Mouse (Mus musculus) forebrain, embryonic 11.5 days (tissue): ENCODE data around the gene Appl2. TPM values are rescaled to one million over a fixed set of nuclear protein-coding genes. Genes with fewer than 3 reads are reported as not detected.

Experiments used
- ATAC-seq: fragments of 200-750 bp; cut with Nextera tagmentation; replicated peaks from 2 replicates; pipeline ENCODE4 v1.8.0; 2017; ENCODE audit warnings: moderate TSS enrichment; ENCODE audit not compliant: low FRiP score
- DNase-seq: peaks from one replicate; pipeline ENCODE4 v3.0.0-alpha.2; 2017; ENCODE audit warnings: low spot score
- H3K27ac ChIP-seq: fragments of 300-500 bp; sonication (generic); 2 replicates; pipeline ENCODE4 v1.5.1; 2014; ENCODE audit warnings: low read depth, low read length
- H3K27me3 ChIP-seq: fragments of 300-500 bp; sonication (generic); 2 replicates; pipeline ENCODE4 v1.6.1; 2014; ENCODE audit warnings: mild to moderate bottlenecking, low read length, mixed read lengths; ENCODE audit not compliant: control insufficient read depth, insufficient read depth
- H3K36me3 ChIP-seq: fragments of 300-500 bp; sonication (generic); 2 replicates; pipeline ENCODE4 v1.6.1; 2014; ENCODE audit warnings: mild to moderate bottlenecking, low read length, moderate library complexity, mixed read lengths; ENCODE audit not compliant: control insufficient read depth, insufficient read depth
- H3K4me1 ChIP-seq: fragments of 300-500 bp; sonication (generic); replicated peaks from 2 replicates; pipeline ENCODE4 v1.6.1; 2014; ENCODE audit warnings: low read length, mixed read lengths; ENCODE audit not compliant: control insufficient read depth, insufficient read depth
- H3K4me2 ChIP-seq: fragments of 300-500 bp; sonication (generic); 2 replicates; pipeline ENCODE4 v1.6.1; 2014; ENCODE audit warnings: low read depth, mild to moderate bottlenecking, low read length, moderate library complexity, mixed read lengths; ENCODE audit not compliant: severe bottlenecking
- H3K4me3 ChIP-seq: fragments of 300-500 bp; sonication (generic); 2 replicates; pipeline ENCODE4 v1.5.1; 2014; ENCODE audit warnings: low read depth, low read length
- H3K9ac ChIP-seq: fragments of 300-500 bp; sonication (generic); 2 replicates; pipeline ENCODE4 v1.6.1; 2014; ENCODE audit warnings: low read length
- H3K9me3 ChIP-seq: fragments of 300-500 bp; sonication (generic); 2 replicates; pipeline ENCODE4 v1.6.1; 2016; ENCODE audit warnings: low read length, mixed read lengths; ENCODE audit not compliant: control insufficient read depth
- WGBS: fragments of 180-500 bp; shearing (Covaris S2); extraction: QIAGEN DNeasy Blood & Tissue Kit; methylation state at CpG from one replicate; pipeline ENCODE4 v1.1.7; 2014; 5-methylcytosine and 5-hydroxymethylcytosine counted together
- polyA plus RNA-seq: library from polyadenylated mRNA; unstranded; fragments of >200 nt; fragmentation: Nextera tagmentation; extraction: Ambion mirVana; gene quantifications from 2 replicates; pipeline ENCODE4 v1.2.1, GENCODE M21; 2014

The Appl2 gene
- polyA plus RNA-seq, 1 experiment from 2014 or later, result 42.0 TPM

- H3K27ac ChIP-seq, result no peak overlapping the region
- H3K4me1 ChIP-seq, result no peaks in the 10 kb centered on the region; the same call in 1 of the 2 replicates
- ATAC-seq (no peak), DNase-seq (no peak)
- no peak overlapping the region for H3K9ac ChIP-seq
- H3K4me2 ChIP-seq, result no peak overlapping the region
- no peaks in the 10 kb centered on the region for H3K27me3 ChIP-seq
- 68% methylated on average over 10 of the region's 10 CpGs for WGBS
- H3K4me3 ChIP-seq, result no peak overlapping the region
- H3K9me3 ChIP-seq, result no peaks in the 10 kb centered on the region
- H3K36me3 ChIP-seq, result no peaks in the 10 kb centered on the region
Observed at GRCm38 (mm10) chr10:83639881-83640386, 8.6 kb downstream of the Appl2 start.

- Histone ChIP-seq H3K9ac (no peak overlapping the region), H3K4me1 (peaks cover 4% of the 10 kb centered on the region; the same call in 1 of the 2 replicates), H3K27ac (no peak overlapping the region), H3K4me3 (no peak overlapping the region), H3K9me3 (no peaks in the 10 kb centered on the region), H3K36me3 (no peaks in the 10 kb centered on the region), H3K4me2 (no peak overlapping the region), H3K27me3 (no peaks in the 10 kb centered on the region)
- ATAC-seq (no peak), DNase-seq (no peak)
- WGBS, result 71% methylated on average over 6 of the region's 6 CpGs
Observed at GRCm38 (mm10) chr10:83637295-83637694, 11.2 kb downstream of the Appl2 start.

GRCm38 (mm10) chr10:83636191-83636590 lies 12.3 kb downstream of the Appl2 start:
- Histone ChIP-seq H3K9me3 (no peaks in the 10 kb centered on the region), H3K36me3 (no peaks in the 10 kb centered on the region), H3K4me2 (no peak overlapping the region), H3K27me3 (no peaks in the 10 kb centered on the region), H3K27ac (no peak overlapping the region), H3K4me3 (no peak overlapping the region), H3K9ac (no peak overlapping the region), H3K4me1 (peaks cover 4% of the 10 kb centered on the region; the same call in 1 of the 2 replicates)
- 83% methylated on average over 2 of the region's 2 CpGs for WGBS
- DNase-seq, result no peak
- ATAC-seq, result no peak

- H3K4me1 ChIP-seq, result peaks cover 4% of the 10 kb centered on the region; the same call in 1 of the 2 replicates
- DNase-seq (no peak), ATAC-seq (no peak; the same call in 1 of the 2 replicates)
- H3K36me3 ChIP-seq, result no peaks in the 10 kb centered on the region
- H3K27me3 ChIP-seq, result no peaks in the 10 kb centered on the region
- no peak overlapping the region for H3K4me3 ChIP-seq
- H3K9me3 ChIP-seq, result no peaks in the 10 kb centered on the region
- H3K27ac ChIP-seq, result no peak overlapping the region
- no peak overlapping the region for H3K9ac ChIP-seq
- H3K4me2 ChIP-seq, result no peak overlapping the region
- 43% methylated on average over 5 of the region's 5 CpGs for WGBS
Observed at GRCm38 (mm10) chr10:83634461-83634860, 14.1 kb downstream of the Appl2 start.

- 77% methylated on average over 7 of the region's 7 CpGs for WGBS
- no peak overlapping the region for H3K4me3 ChIP-seq
- no peak overlapping the region for H3K9ac ChIP-seq
- no peaks in the 10 kb centered on the region; the same call in 1 of the 2 replicates for H3K36me3 ChIP-seq
- H3K4me2 ChIP-seq, result no peak overlapping the region
- no peak overlapping the region for H3K27ac ChIP-seq
- ATAC-seq (no peak), DNase-seq (no peak)
- peaks cover 4% of the 10 kb centered on the region; the same call in 1 of the 2 replicates for H3K4me1 ChIP-seq
- H3K9me3 ChIP-seq, result no peaks in the 10 kb centered on the region
- H3K27me3 ChIP-seq, result no peaks in the 10 kb centered on the region
Observed at GRCm38 (mm10) chr10:83632806-83633374, 15.6 kb downstream of the Appl2 start.

GRCm38 (mm10) chr10:83631775-83632174 lies 16.8 kb downstream of the Appl2 start:
- H3K27ac ChIP-seq, result no peak overlapping the region
- 93% methylated on average over 10 of the region's 10 CpGs for whole genome bisulfite sequencing

GRCm38 (mm10) chr10:83630899-83631298 lies 17.6 kb downstream of the Appl2 start:
- Histone ChIP-seq H3K4me1 (peaks cover 4% of the 10 kb centered on the region; the same call in 1 of the 2 replicates), H3K9me3 (no peaks in the 10 kb centered on the region), H3K27ac (no peak overlapping the region), H3K4me2 (no peak overlapping the region), H3K9ac (no peak overlapping the region), H3K4me3 (no peak overlapping the region), H3K36me3 (no peaks in the 10 kb centered on the region; the same call in 1 of the 2 replicates), H3K27me3 (no peaks in the 10 kb centered on the region)
- DNase-seq (no peak), ATAC-seq (no peak)
- WGBS, result 74% methylated on average over 3 of the region's 3 CpGs

More at GRCm38 (mm10) chr10:83631775-83632174, 16.8 kb downstream of the Appl2 start:
- no peak overlapping the region for H3K4me3 ChIP-seq
- no peak for DNase-seq
- no peak overlapping the region for H3K4me2 ChIP-seq
- no peaks in the 10 kb centered on the region for H3K9me3 ChIP-seq
- H3K36me3 ChIP-seq, result no peaks in the 10 kb centered on the region; the same call in 1 of the 2 replicates
- no peak for ATAC-seq
- H3K9ac ChIP-seq, result no peak overlapping the region
- peaks cover 4% of the 10 kb centered on the region; the same call in 1 of the 2 replicates for H3K4me1 ChIP-seq
- H3K27me3 ChIP-seq, result no peaks in the 10 kb centered on the region

GRCm38 (mm10) chr10:83629878-83630277 lies 18.7 kb downstream of the Appl2 start:
- no peak overlapping the region for H3K9ac ChIP-seq
- H3K4me3 ChIP-seq, result no peak overlapping the region
- H3K27me3 ChIP-seq, result no peaks in the 10 kb centered on the region
- ATAC-seq, result no peak
- H3K9me3 ChIP-seq, result no peaks in the 10 kb centered on the region
- no peak for DNase-seq
- no peaks in the 10 kb centered on the region; the same call in 1 of the 2 replicates for H3K36me3 ChIP-seq
- WGBS, result 91% methylated on average over 5 of the region's 5 CpGs
- peaks cover 3% of the 10 kb centered on the region; the same call in 1 of the 2 replicates for H3K4me1 ChIP-seq
- H3K27ac ChIP-seq, result no peak overlapping the region
- H3K4me2 ChIP-seq, result no peak overlapping the region
